Mouse (Mus musculus) layer of hippocampus, adult 8-10 months (tissue): ENCODE results near the gene Olfr524. TPM values are rescaled to one million over a fixed set of nuclear protein-coding genes. Genes with fewer than 3 reads are reported as not detected.

Experiments used
- DNase-seq, 2 experiments: peaks; one replicate each; pipeline ENCODE4 v3.0.0; 2022; ENCODE audit warnings: low spot score in 2 of 2
- total RNA-seq, 4 experiments: library from RNA; stranded (reverse); gene quantifications; 2 replicates each; pipeline ENCODE4 v1.2.4; 2022

Gene Olfr524
- total RNA-seq, 4 experiments from 2014 or later = not detected

- peak; percentile 25 to 50 for DNase-seq
Measured at GRCm38 (mm10) chr7:140186646-140187620, 18.8 kb downstream of the Olfr524 start.

- DNase-seq = no peak
Measured at GRCm38 (mm10) chr7:140184206-140184605, 21.6 kb downstream of the Olfr524 start.

- no peak for DNase-seq
Measured at GRCm38 (mm10) chr7:140180692-140181091, 25.1 kb downstream of the Olfr524 start.

- DNase-seq = no peak
Measured at GRCm38 (mm10) chr7:140179176-140179575, 26.6 kb downstream of the Olfr524 start.

- no peak for DNase-seq
Measured at GRCm38 (mm10) chr7:140172936-140173335, 32.8 kb downstream of the Olfr524 start, which contains the start of gene Olfr523. TSS of gene Olfr523 (plus strand) at chr7:140173217.

- no peak for DNase-seq
Measured at GRCm38 (mm10) chr7:140170863-140171262, 34.9 kb downstream of the Olfr524 start.

GRCm38 (mm10) chr7:140169386-140169785 is 36.4 kb downstream of the Olfr524 start:
- DNase-seq = no peak

GRCm38 (mm10) chr7:140167950-140168349 is 37.8 kb downstream of the Olfr524 start:
- DNase-seq = no peak

GRCm38 (mm10) chr7:140164664-140165063 is 41.1 kb downstream of the Olfr524 start, which contains the start of gene Olfr522:
TSS of gene Olfr522 (minus strand) at chr7:140164764.
- DNase-seq = no peak

GRCm38 (mm10) chr7:140160363-140160762 is 45.4 kb downstream of the Olfr524 start:
- DNase-seq = no peak

- DNase-seq = peak; percentile 70 to 76
Measured at GRCm38 (mm10) chr7:140154218-140154927, 51.4 kb downstream of the Olfr524 start, which contains the start of gene Sprn. TSS of gene Sprn (minus strand) at chr7:140154877.

GRCm38 (mm10) chr7:140153829-140154217 is 51.9 kb downstream of the Olfr524 start:
- DNase-seq = no peak

GRCm38 (mm10) chr7:140153383-140153782 is 52.4 kb downstream of the Olfr524 start:
- peak in 1 of 2 experiments; percentile 60 for DNase-seq

Other genes starting within 250 kb of the Olfr524 start
- 1 to 10 TPM; 1.2 to 1.9 (median 1.6) TPM for gene 6430531B16Rik, start 227.2 kb downstream of the Olfr524 start, total RNA-seq
- 1 to 10 TPM; 3.0 to 7.2 (median 4.5) TPM for gene Adam8, start 213.4 kb downstream of the Olfr524 start, total RNA-seq
- gene Zfp511, start 169.6 kb downstream of the Olfr524 start, total RNA-seq = 10 to 100 TPM; 21.2 to 27.8 (median 27.0) TPM
- gene Tubgcp2, start 169.3 kb downstream of the Olfr524 start, total RNA-seq = 10 to 100 TPM; 36.0 to 39.0 (median 36.7) TPM
- not detected for gene Msx3, start 156.9 kb downstream of the Olfr524 start, total RNA-seq
- 100 to 1,000 TPM; 217 to 237 (median 229) TPM for gene Caly, start 123.4 kb downstream of the Olfr524 start, total RNA-seq
- gene Prap1, start 112.6 kb downstream of the Olfr524 start, total RNA-seq = under 1 TPM in 1 of 4 experiments, not detected in 3; 0.56 TPM
- 10 to 100 TPM; 42.7 to 49.1 (median 47.7) TPM for gene Fuom, start 103.5 kb downstream of the Olfr524 start, total RNA-seq
- gene Paox, start 90.2 kb downstream of the Olfr524 start, total RNA-seq = 1 to 10 TPM; 6.1 to 6.5 (median 6.4) TPM
- gene Echs1, start 89.5 kb downstream of the Olfr524 start, total RNA-seq = 10 to 100 TPM; 61.4 to 68.6 (median 65.7) TPM
- gene Mtg1, start 68.4 kb downstream of the Olfr524 start, total RNA-seq = 10 to 100 TPM; 27.2 to 34.8 (median 31.6) TPM
- 100 to 1,000 TPM; 149 to 157 (median 151) TPM for gene Sprn, start 51.1 kb downstream of the Olfr524 start, total RNA-seq
- gene Olfr522, start 41.2 kb downstream of the Olfr524 start, total RNA-seq = not detected
- gene Olfr523, start 32.7 kb downstream of the Olfr524 start, total RNA-seq = under 1 TPM in 1 of 4 experiments, not detected in 3; 0.39 TPM
- under 1 TPM; 0.70 to 0.96 (median 0.74) TPM for gene Cd163l1, start 12.3 kb upstream of the Olfr524 start, total RNA-seq
- under 1 TPM in 3 of 4 experiments, not detected in 1; 0.16 to 0.22 (median 0.19) TPM for gene 5830411N06Rik, start 41.3 kb upstream of the Olfr524 start, total RNA-seq
- gene Olfr525, start 114.9 kb upstream of the Olfr524 start, total RNA-seq = not detected
- gene Olfr527, start 128.1 kb upstream of the Olfr524 start, total RNA-seq = not detected
- not detected for gene Olfr60, start 155.7 kb upstream of the Olfr524 start, total RNA-seq
- not detected for gene Olfr530, start 170.4 kb upstream of the Olfr524 start, total RNA-seq
- gene Olfr531, start 197.0 kb upstream of the Olfr524 start, total RNA-seq = not detected
- not detected for gene Olfr532, start 215.7 kb upstream of the Olfr524 start, total RNA-seq